Mouse (Mus musculus): ENCODE measurements around the gene Prrx1. TPM values are rescaled to one million over a fixed set of nuclear protein-coding genes. Genes with fewer than 3 reads are reported as not detected.

Gene Prrx1
- total RNA-seq, 1 experiment = 1.1 TPM

DNA sequence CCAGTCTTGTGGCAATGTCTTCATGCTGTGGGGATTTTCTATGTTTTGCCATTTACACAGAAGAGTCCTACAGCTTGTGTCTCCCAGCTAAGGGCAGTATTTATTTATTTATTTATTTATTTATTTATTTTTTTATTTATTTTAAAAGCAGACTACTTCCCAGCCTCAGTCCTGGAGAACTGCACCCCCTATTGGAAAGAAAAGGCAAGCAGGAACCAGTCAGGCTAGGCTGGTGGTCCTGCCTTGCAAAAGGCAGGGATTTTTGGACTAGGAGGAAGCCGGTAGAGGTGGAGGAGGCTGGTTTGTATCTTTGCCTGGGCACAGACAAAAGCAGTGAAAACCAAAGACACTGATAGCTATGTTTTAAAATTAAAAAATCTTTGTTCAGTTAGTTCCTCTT, 7.6 kb downstream of the Prrx1 start:
- no peak overlapping the region for H3K4me3 ChIP-seq (ENCODE audit: insufficient read depth in 1 of 2, low read depth in 1 of 2, low read length in 2 of 2, poor library complexity in 1 of 2, severe bottlenecking in 1 of 2)

DNA sequence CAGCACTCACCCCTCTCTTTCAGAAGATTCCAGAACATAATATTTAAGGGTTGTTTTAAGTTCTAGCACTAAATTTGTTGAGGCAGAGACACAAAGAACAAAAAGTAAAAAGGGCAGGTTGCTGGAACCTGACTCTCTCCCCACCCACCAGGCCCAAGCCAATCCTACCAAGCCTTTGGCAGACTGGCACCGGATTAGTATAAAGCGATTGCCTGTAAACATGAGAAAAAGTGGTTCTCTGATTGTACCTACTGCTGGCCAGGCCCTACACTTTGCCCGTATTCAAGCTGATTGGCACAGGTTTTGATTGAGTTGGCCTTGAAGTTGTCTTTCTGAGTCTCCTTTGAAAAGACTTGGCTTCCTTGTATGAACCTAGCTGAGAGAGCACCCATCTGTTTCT, 8.7 kb downstream of the Prrx1 start:
- H3K4me1 ChIP-seq (ENCODE audit: control insufficient read depth in 2 of 2, insufficient read depth in 2 of 2, low read length in 2 of 2, poor library complexity in 1 of 2) = peaks cover 0 to 3% of the 10 kb centered on the region in 2 experiments; a peak in 1 of 4 replicates
- DNase-seq (ENCODE audit: low read depth, low spot score) = no peak
- no peaks in the 10 kb centered on the region for H3K9me3 ChIP-seq (ENCODE audit: control insufficient read depth, insufficient read depth, low read depth, low read length)
- H3K4me3 ChIP-seq (ENCODE audit: insufficient read depth in 1 of 2, low read depth in 1 of 2, low read length in 2 of 2, poor library complexity in 1 of 2, severe bottlenecking in 1 of 2) = no peak overlapping the region
- no peak overlapping the region for H3K27ac ChIP-seq (ENCODE audit: insufficient read depth, low read depth, low read length, poor library complexity, severe bottlenecking)
- no peak for TF ChIP-seq ZNF384 (IDR thresholded peaks at IDR 0.05; ENCODE audit: low read depth, low read length)
- no peak for TF ChIP-seq CHD2 (IDR thresholded peaks at IDR 0.05; ENCODE audit: low read depth, low read length)
- TF ChIP-seq HCFC1 (IDR thresholded peaks at IDR 0.05; ENCODE audit: borderline replicate concordance, insufficient read depth, low read length) = no peak
- no peak overlapping the region for H3K9ac ChIP-seq (ENCODE audit: insufficient read depth, low read depth, low read length, poor library complexity, severe bottlenecking)
- no peaks in the 10 kb centered on the region for H3K36me3 ChIP-seq (ENCODE audit: control insufficient read depth, insufficient read depth, low read length, poor library complexity, severe bottlenecking)
- in situ Hi-C loops (cut with MboI; ENCODE audit: low sequenced_read_pairs in 2 of 2, unreplicated experiment in 2 of 2) = no loop called here

More for the DNA sequence above, 7.6 kb downstream of the Prrx1 start:
- in situ Hi-C loops (cut with MboI; ENCODE audit: low sequenced_read_pairs in 2 of 2, unreplicated experiment in 2 of 2) = no loop called here
- DNase-seq (ENCODE audit: low read depth, low spot score) = no peak
- Histone ChIP-seq H3K9ac (ENCODE audit: insufficient read depth, low read depth, low read length, poor library complexity, severe bottlenecking) (no peak overlapping the region), H3K27ac (ENCODE audit: insufficient read depth, low read depth, low read length, poor library complexity, severe bottlenecking) (no peak overlapping the region), H3K36me3 (ENCODE audit: control insufficient read depth, insufficient read depth, low read length, poor library complexity, severe bottlenecking) (no peaks in the 10 kb centered on the region), H3K9me3 (ENCODE audit: control insufficient read depth, insufficient read depth, low read depth, low read length) (no peaks in the 10 kb centered on the region), H3K4me1 (ENCODE audit: control insufficient read depth in 2 of 2, insufficient read depth in 2 of 2, low read length in 2 of 2, poor library complexity in 1 of 2) (peaks cover 0 to 3% of the 10 kb centered on the region in 2 experiments; a peak in 1 of 4 replicates)
- TF ChIP-seq ZNF384 (IDR thresholded peaks at IDR 0.05; ENCODE audit: low read depth, low read length) = no peak
- no peak for TF ChIP-seq CHD2 (IDR thresholded peaks at IDR 0.05; ENCODE audit: low read depth, low read length)
- TF ChIP-seq HCFC1 (IDR thresholded peaks at IDR 0.05; ENCODE audit: borderline replicate concordance, insufficient read depth, low read length) = no peak

DNA sequence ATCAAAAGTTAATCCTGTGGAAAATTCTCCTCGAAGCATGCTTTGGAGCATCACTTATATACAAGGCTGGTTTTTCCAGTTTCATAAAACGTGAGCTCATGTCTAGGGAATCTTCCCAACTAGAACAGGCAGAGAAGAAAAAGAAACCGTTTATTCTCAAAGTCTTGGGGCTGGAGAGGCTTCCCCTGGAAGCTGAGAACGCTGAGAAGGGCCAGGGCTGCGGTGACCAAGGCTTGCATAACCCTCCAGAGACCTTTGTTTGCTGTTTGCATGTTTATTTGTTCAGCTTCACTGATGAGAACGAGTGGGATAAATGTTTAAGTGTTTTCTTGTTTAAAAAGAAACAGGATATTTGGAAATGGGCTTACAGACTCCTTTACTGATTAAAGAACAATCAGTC, 11.2 kb downstream of the Prrx1 start:
- in situ Hi-C loops (cut with MboI; ENCODE audit: low sequenced_read_pairs in 2 of 2, unreplicated experiment in 2 of 2) = no loop called here
- H3K4me1 ChIP-seq (ENCODE audit: control insufficient read depth in 2 of 2, insufficient read depth in 2 of 2, low read length in 2 of 2, poor library complexity in 1 of 2) = no peaks in the 10 kb centered on the region
- H3K9me3 ChIP-seq (ENCODE audit: control insufficient read depth, insufficient read depth, low read depth, low read length) = no peaks in the 10 kb centered on the region
- DNase-seq (ENCODE audit: low read depth, low spot score) = no peak
- no peak overlapping the region for H3K9ac ChIP-seq (ENCODE audit: insufficient read depth, low read depth, low read length, poor library complexity, severe bottlenecking)
- H3K4me3 ChIP-seq (ENCODE audit: insufficient read depth in 1 of 2, low read depth in 1 of 2, low read length in 2 of 2, poor library complexity in 1 of 2, severe bottlenecking in 1 of 2) = no peak overlapping the region
- H3K27ac ChIP-seq (ENCODE audit: insufficient read depth, low read depth, low read length, poor library complexity, severe bottlenecking) = no peak overlapping the region
- TF ChIP-seq HCFC1 (IDR thresholded peaks at IDR 0.05; ENCODE audit: borderline replicate concordance, insufficient read depth, low read length) (no peak), ZNF384 (IDR thresholded peaks at IDR 0.05; ENCODE audit: low read depth, low read length) (no peak)
- H3K36me3 ChIP-seq (ENCODE audit: control insufficient read depth, insufficient read depth, low read length, poor library complexity, severe bottlenecking) = no peaks in the 10 kb centered on the region

DNA sequence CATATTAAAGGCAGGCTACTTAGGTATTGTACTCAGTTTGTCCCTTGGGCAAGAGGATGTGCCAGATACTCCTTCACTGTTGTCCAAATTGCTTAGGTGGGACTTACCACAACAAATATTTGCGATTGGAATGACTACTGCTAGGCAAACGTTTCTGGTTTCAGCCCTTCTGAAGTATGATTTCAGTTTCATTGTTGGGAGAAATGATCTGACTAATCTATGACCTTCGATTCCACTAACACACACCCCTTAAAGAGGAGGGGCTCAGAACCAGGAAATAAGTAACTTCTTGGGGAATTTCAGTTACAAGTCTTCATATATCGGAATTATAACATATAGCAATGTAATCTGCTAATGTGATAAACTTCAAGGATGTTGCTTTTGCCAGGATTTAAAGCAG, 20.4 kb downstream of the Prrx1 start:
- Histone ChIP-seq H3K4me1 (ENCODE audit: control insufficient read depth in 2 of 2, insufficient read depth in 2 of 2, low read length in 2 of 2, poor library complexity in 1 of 2) (no peaks in the 10 kb centered on the region), H3K36me3 (ENCODE audit: control insufficient read depth, insufficient read depth, low read length, poor library complexity, severe bottlenecking) (no peaks in the 10 kb centered on the region), H3K27ac (ENCODE audit: insufficient read depth, low read depth, low read length, poor library complexity, severe bottlenecking) (no peak overlapping the region), H3K9me3 (ENCODE audit: control insufficient read depth, insufficient read depth, low read depth, low read length) (no peaks in the 10 kb centered on the region), H3K4me3 (ENCODE audit: insufficient read depth in 1 of 2, low read depth in 1 of 2, low read length in 2 of 2, poor library complexity in 1 of 2, severe bottlenecking in 1 of 2) (no peak overlapping the region), H3K9ac (ENCODE audit: insufficient read depth, low read depth, low read length, poor library complexity, severe bottlenecking) (no peak overlapping the region)
- no peak for TF ChIP-seq CHD2 (IDR thresholded peaks at IDR 0.05; ENCODE audit: low read depth, low read length)
- no peak for TF ChIP-seq MAFK (IDR thresholded peaks at IDR 0.05; ENCODE audit: insufficient read depth, low read depth, low read length)
- no peak for TF ChIP-seq ZNF384 (IDR thresholded peaks at IDR 0.05; ENCODE audit: low read depth, low read length)
- TF ChIP-seq HCFC1 (IDR thresholded peaks at IDR 0.05; ENCODE audit: borderline replicate concordance, insufficient read depth, low read length) = no peak
- TF ChIP-seq ZC3H11A (IDR thresholded peaks at IDR 0.05; ENCODE audit: borderline replicate concordance, low read depth, low read length) = no peak
- DNase-seq (ENCODE audit: low read depth, low spot score) = no peak
- in situ Hi-C loops (cut with MboI; ENCODE audit: low sequenced_read_pairs in 2 of 2, unreplicated experiment in 2 of 2) = no loop called here

DNA sequence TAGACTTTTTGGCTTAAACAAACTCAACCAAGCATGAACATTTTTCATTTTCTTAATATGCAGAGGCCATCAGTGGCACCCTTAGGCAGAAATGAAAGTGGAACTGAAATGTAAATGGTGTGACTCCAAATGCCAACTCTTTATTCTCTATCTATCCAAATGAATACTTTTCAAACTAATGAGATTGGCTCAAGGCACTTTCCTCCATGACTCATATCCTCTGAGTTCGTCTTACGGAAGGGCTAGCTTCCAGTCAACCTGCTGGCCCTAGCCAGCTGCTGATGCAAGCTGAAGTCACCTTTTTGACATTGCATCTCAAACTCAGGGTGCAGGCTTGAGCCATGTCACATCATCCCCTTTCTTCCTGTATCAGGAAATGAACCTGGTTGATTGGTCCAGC, 21.6 kb downstream of the Prrx1 start:
- TF ChIP-seq ZC3H11A (IDR thresholded peaks at IDR 0.05; ENCODE audit: borderline replicate concordance, low read depth, low read length) (no peak), MAFK (IDR thresholded peaks at IDR 0.05; ENCODE audit: insufficient read depth, low read depth, low read length) (no peak), CHD2 (IDR thresholded peaks at IDR 0.05; ENCODE audit: low read depth, low read length) (no peak), ZNF384 (IDR thresholded peaks at IDR 0.05; ENCODE audit: low read depth, low read length) (no peak), HCFC1 (IDR thresholded peaks at IDR 0.05; ENCODE audit: borderline replicate concordance, insufficient read depth, low read length) (no peak)
- Histone ChIP-seq H3K4me1 (ENCODE audit: control insufficient read depth in 2 of 2, insufficient read depth in 2 of 2, low read length in 2 of 2, poor library complexity in 1 of 2) (no peaks in the 10 kb centered on the region), H3K27ac (ENCODE audit: insufficient read depth, low read depth, low read length, poor library complexity, severe bottlenecking) (no peak overlapping the region), H3K4me3 (ENCODE audit: insufficient read depth in 1 of 2, low read depth in 1 of 2, low read length in 2 of 2, poor library complexity in 1 of 2, severe bottlenecking in 1 of 2) (no peak overlapping the region), H3K9ac (ENCODE audit: insufficient read depth, low read depth, low read length, poor library complexity, severe bottlenecking) (no peak overlapping the region), H3K9me3 (ENCODE audit: control insufficient read depth, insufficient read depth, low read depth, low read length) (no peaks in the 10 kb centered on the region), H3K36me3 (ENCODE audit: control insufficient read depth, insufficient read depth, low read length, poor library complexity, severe bottlenecking) (no peaks in the 10 kb centered on the region)
- in situ Hi-C loops (cut with MboI; ENCODE audit: low sequenced_read_pairs in 2 of 2, unreplicated experiment in 2 of 2) = no loop called here
- DNase-seq (ENCODE audit: low read depth, low spot score) = no peak

Data from ES-E14 (cell line).